Mouse (Mus musculus): ENCODE data around the gene Psmg4.

- TF ChIP-seq POLR2A (IDR thresholded peaks at IDR 0.05; ENCODE audit: borderline replicate concordance, control insufficient read depth, low read depth, low read length): no peak
- TF ChIP-seq CTCF (IDR thresholded peaks at IDR 0.05; ENCODE audit: control insufficient read depth, insufficient read depth, low read length): no peak
Measured at GRCm38 (mm10) chr13:34143389-34143788, 19.4 kb upstream of the Psmg4 start.

Measured in bone marrow, adult 2 months (tissue).